Mouse (Mus musculus) hindbrain, postnatal 0 days (tissue): Measurements from ENCODE around the gene Rapgef3. TPM values are rescaled to one million over a fixed set of nuclear protein-coding genes. Genes with fewer than 3 reads are reported as not detected.

Source experiments
- ATAC-seq: fragments of 200-750 bp; cut with Nextera tagmentation; 2 replicates; pipeline ENCODE4 v1.8.0; 2017; ENCODE audit warnings: mild to moderate bottlenecking, moderate TSS enrichment, moderate library complexity
- DNase-seq: peaks from one replicate; pipeline ENCODE4 v3.0.0-alpha.2; 2015; ENCODE audit warnings: low spot score
- H3K27ac ChIP-seq: fragments of 300-500 bp; sonication (generic); 2 replicates; pipeline ENCODE4 v1.5.1; 2014; ENCODE audit warnings: mild to moderate bottlenecking
- H3K27me3 ChIP-seq: fragments of 300-500 bp; sonication (generic); 2 replicates; pipeline ENCODE4 v1.6.1; 2014; ENCODE audit warnings: low read length, mixed read lengths; ENCODE audit not compliant: insufficient read depth
- H3K36me3 ChIP-seq: fragments of 300-500 bp; sonication (generic); 2 replicates; pipeline ENCODE4 v1.6.1; 2014; ENCODE audit warnings: low read length, mixed read lengths; ENCODE audit not compliant: insufficient read depth
- H3K4me1 ChIP-seq: fragments of 300-500 bp; sonication (generic); 2 replicates; pipeline ENCODE4 v1.6.1; 2014; ENCODE audit warnings: antibody characterized with exemption, low read length, mixed read lengths; ENCODE audit not compliant: insufficient read depth
- H3K4me2 ChIP-seq: fragments of 300-500 bp; sonication (generic); 2 replicates; pipeline ENCODE4 v1.6.1; 2014; ENCODE audit warnings: low read depth, mild to moderate bottlenecking, low read length, moderate library complexity, mixed read lengths
- H3K4me3 ChIP-seq: fragments of 300-500 bp; sonication (generic); 2 replicates; pipeline ENCODE4 v1.5.1; 2014; ENCODE audit warnings: low read length
- H3K9ac ChIP-seq: fragments of 300-500 bp; sonication (generic); replicated peaks from 2 replicates; pipeline ENCODE4 v1.6.1; 2014; ENCODE audit warnings: mild to moderate bottlenecking, low read length, moderate library complexity, mixed read lengths
- H3K9me3 ChIP-seq: fragments of 300-500 bp; sonication (generic); 2 replicates; pipeline ENCODE4 v1.6.1; 2016; ENCODE audit warnings: low read length, mixed read lengths
- CTCF ChIP-seq: IDR thresholded peaks from 2 replicates; pipeline ENCODE4 v1.5.1; 2016; ENCODE audit warnings: antibody characterized with exemption, control low read depth, low read depth
- WGBS: fragments of 180-500 bp; shearing (Covaris S2); extraction: QIAGEN DNeasy Blood & Tissue Kit; methylation state at CpG from one replicate; pipeline ENCODE4 v1.1.7; 2014; 5-methylcytosine and 5-hydroxymethylcytosine counted together
- polyA plus RNA-seq: library from polyadenylated mRNA; unstranded; fragments of >200 nt; fragmentation: Nextera tagmentation; extraction: Ambion mirVana; gene quantifications from 2 replicates; pipeline ENCODE4 v1.2.1, GENCODE M21; 2015
- total RNA-seq: library from RNA; depleted of rRNA; stranded (reverse); fragments of >200 nt; gene quantifications from 2 replicates; pipeline ENCODE4 v1.2.3, GENCODE M21; 2014; rRNA removed

Gene Rapgef3
- total and polyA plus RNA-seq, 2 experiments from 2014 or later = 10.3 to 41.9 TPM

DNA sequence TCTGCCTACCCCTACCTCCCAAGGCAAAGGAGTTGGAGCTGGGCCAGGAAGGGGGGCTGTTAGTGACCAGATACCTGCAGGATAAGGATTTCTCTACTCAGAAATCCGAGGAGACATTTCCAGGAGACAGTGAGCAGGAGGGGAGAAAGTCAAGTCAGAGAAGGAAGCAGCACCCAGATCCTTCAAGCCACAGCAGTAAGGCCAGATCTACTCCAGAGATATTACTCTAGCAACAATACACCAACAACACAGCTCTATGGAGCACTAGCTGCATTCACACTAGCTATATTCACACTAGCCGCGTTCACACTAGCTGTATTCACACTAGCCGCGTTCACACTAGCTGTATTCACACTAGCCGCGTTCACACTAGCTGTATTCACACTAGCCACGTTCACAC lies 52.7 kb downstream of the Rapgef3 start:
- Histone ChIP-seq H3K9ac (no peak overlapping the region), H3K4me3 (no peak overlapping the region), H3K9me3 (no peaks in the 10 kb centered on the region), H3K36me3 (no peaks in the 10 kb centered on the region), H3K27me3 (no peaks in the 10 kb centered on the region), H3K4me2 (no peak overlapping the region), H3K4me1 (no peaks in the 10 kb centered on the region), H3K27ac (no peak overlapping the region)
- ATAC-seq = no peak
- no peak for TF ChIP-seq CTCF
- 85% methylated on average over 8 of the region's 8 CpGs for WGBS
- DNase-seq = no peak

DNA sequence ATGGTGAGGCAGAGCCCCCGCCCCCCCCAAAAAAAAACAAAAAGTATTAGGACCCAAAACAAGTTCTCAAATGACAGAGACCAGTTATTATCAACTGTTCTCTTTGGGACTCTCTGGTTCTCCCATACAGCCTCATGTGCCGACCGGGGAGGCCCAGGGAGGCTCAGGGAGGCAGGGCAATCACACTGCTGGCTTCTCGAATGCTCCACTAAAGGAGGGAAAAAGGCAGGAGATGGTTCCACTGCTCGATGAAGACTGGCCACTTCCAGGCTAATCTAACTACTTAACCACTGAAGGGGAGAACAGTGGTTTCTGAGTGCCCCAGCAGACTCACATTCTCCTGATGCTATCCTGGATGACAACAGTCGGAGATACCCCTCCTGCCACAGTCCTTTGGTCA lies 55.2 kb downstream of the Rapgef3 start:
- H3K9me3 ChIP-seq = no peaks in the 10 kb centered on the region
- no peak for DNase-seq
- H3K27ac ChIP-seq = no peak overlapping the region
- H3K4me2 ChIP-seq = no peak overlapping the region
- no peak overlapping the region for H3K9ac ChIP-seq
- H3K4me3 ChIP-seq = no peak overlapping the region
- no peaks in the 10 kb centered on the region for H3K4me1 ChIP-seq
- no peaks in the 10 kb centered on the region for H3K36me3 ChIP-seq
- no peak for TF ChIP-seq CTCF
- H3K27me3 ChIP-seq = no peaks in the 10 kb centered on the region
- no peak for ATAC-seq
- 68% methylated on average over 6 of the region's 6 CpGs for WGBS

DNA sequence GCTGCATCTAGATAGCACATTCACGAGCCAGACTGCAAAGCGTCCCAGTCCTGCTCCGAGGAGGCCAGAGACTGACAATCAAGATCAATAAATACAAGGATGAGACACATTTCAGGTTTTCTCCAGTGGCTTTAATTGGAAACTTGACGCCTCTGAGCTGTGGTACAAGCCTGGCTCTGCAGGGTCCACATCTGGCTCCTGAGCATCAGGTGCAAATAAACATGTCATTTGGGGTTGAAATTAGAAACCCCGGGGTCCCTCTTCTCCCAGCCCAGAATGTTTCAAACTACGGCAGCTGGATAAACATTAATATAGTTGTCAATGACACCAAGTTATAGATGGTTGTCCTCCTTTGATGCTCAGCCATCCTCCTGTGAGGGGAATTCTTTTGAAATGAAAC lies 56.9 kb downstream of the Rapgef3 start:
- H3K9ac ChIP-seq = no peak overlapping the region
- TF ChIP-seq CTCF = no peak
- WGBS = 69% methylated on average over 6 of the region's 6 CpGs
- H3K4me3 ChIP-seq = no peak overlapping the region
- H3K4me2 ChIP-seq = no peak overlapping the region
- no peaks in the 10 kb centered on the region for H3K9me3 ChIP-seq
- ATAC-seq (no peak), DNase-seq (no peak)
- no peaks in the 10 kb centered on the region for H3K27me3 ChIP-seq
- H3K4me1 ChIP-seq = peaks cover 5% of the 10 kb centered on the region; the same call in 1 of the 2 replicates
- no peaks in the 10 kb centered on the region for H3K36me3 ChIP-seq
- H3K27ac ChIP-seq = no peak overlapping the region

DNA sequence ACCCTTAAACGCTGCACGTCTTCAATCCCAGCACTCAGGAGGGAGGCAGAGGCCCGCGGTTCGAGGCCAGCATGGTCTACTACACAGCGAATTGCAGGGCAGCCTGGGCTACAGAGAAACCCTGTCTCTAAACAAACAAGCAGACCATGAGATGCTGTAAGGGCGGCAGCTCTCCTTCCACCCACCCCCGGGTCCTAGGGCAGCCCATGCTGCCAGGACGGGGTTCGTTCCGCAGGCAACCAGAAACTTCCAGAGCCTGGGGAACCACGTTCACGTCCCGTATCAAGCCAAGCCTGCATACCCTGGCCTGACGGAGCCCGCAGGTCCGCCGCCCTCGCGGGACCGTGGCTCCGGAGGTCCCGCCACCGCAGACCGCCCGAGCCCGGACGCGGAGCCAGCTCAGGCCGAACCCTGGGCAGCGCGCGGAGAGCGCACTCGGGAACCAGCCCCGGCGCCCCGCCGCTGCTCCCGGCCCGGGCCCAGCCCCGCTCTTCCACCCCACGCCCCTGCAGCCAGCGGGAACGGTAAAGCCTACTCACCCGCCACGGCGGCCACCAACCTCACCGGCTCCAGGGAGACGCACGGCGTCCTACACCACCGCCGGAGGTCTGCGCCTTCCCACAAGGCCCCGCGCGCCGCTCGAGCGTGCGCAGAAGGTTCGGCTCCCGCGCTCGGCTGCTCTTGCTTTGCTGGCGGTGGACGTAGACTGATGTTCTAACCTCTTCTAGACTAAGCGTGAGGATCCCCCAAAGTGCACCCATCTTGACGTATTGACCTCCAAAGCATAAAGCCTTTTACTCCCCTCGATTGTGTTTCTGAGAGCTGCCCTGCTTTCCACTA lies 62.3 kb downstream of the Rapgef3 start, which contains the start of gene Rpap3:
Gene Rpap3 (minus strand): TSS at position 615 of the 840 bp plus-strand sequence.
- no peaks in the 10 kb centered on the region for H3K9me3 ChIP-seq
- no peaks in the 10 kb centered on the region for H3K27me3 ChIP-seq
- H3K4me1 ChIP-seq = peaks cover 9% of the 10 kb centered on the region; the same call in 1 of the 2 replicates
- no peak for TF ChIP-seq CTCF
- under 1% methylated on average over 67 of the region's 71 CpGs for WGBS
- H3K27ac ChIP-seq = peak within 1 kb of the TSS; percentile 62
- DNase-seq (peak; percentile 92), ATAC-seq (peak; percentile 93)
- peaks cover 18% of the 10 kb centered on the region; the same call in 1 of the 2 replicates for H3K36me3 ChIP-seq
- H3K9ac ChIP-seq = peak within 1 kb of the TSS; percentile 85
- H3K4me3 ChIP-seq = peak within 1 kb of the TSS; percentile 93
- peak within 1 kb of the TSS; percentile 80 for H3K4me2 ChIP-seq

DNA sequence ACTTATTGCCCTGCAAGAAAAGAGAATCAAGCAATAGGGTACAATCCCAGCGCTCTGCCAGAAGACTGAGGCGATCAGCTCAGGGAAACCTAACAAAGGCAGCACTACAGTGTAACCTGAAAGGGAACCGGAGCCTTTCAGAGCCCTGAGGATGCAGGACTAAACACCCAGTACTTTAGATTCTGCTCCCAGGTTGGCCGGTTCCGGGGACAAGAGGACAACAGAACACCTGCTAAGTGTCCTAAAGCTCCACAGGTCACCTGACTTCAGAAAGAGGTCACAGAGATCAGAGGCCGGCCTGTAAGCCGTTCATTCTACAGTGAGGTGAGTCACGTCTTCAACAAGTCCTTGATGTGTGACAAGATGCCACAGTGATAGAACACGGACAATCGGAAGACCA lies 71.2 kb downstream of the Rapgef3 start:
- Histone ChIP-seq H3K9ac (no peak overlapping the region), H3K4me1 (no peaks in the 10 kb centered on the region), H3K27ac (no peak overlapping the region), H3K4me3 (no peak overlapping the region), H3K9me3 (no peaks in the 10 kb centered on the region), H3K4me2 (no peak overlapping the region), H3K27me3 (no peaks in the 10 kb centered on the region), H3K36me3 (peaks cover 49% of the 10 kb centered on the region)
- DNase-seq (no peak), ATAC-seq (no peak)
- 92% methylated on average over 10 of the region's 10 CpGs for WGBS
- TF ChIP-seq CTCF = no peak

Other genes with a start within 250 kb of the Rapgef3 start
- gene Rpap3, start 62.1 kb downstream of the Rapgef3 start, total RNA-seq = 14.1 and 19.2 TPM in 2 replicates
- gene Rpap3, start 62.1 kb downstream of the Rapgef3 start, polyA plus RNA-seq = 38.1 and 41.6 TPM in 2 replicates
- 0.10 TPM in 1 of 2 replicates, not detected in the other for gene Endou, start 36.6 kb downstream of the Rapgef3 start, total RNA-seq
- 0.44 and 0.49 TPM in 2 replicates for gene Endou, start 36.6 kb downstream of the Rapgef3 start, polyA plus RNA-seq
- gene Slc48a1, start 10.5 kb upstream of the Rapgef3 start, total RNA-seq = 84.4 and 89.3 TPM in 2 replicates
- 140 and 152 TPM in 2 replicates for gene Slc48a1, start 10.5 kb upstream of the Rapgef3 start, polyA plus RNA-seq
- 23.6 and 28.6 TPM in 2 replicates for gene Hdac7, start 76.5 kb upstream of the Rapgef3 start, total RNA-seq
- gene Hdac7, start 76.5 kb upstream of the Rapgef3 start, polyA plus RNA-seq = 21.7 and 23.7 TPM in 2 replicates
- gene Vdr, start 142.7 kb upstream of the Rapgef3 start, total RNA-seq = 0.26 and 0.29 TPM in 2 replicates
- gene Vdr, start 142.7 kb upstream of the Rapgef3 start, polyA plus RNA-seq = 0.38 and 0.76 TPM in 2 replicates
- 53.7 and 57.9 TPM in 2 replicates for gene Tmem106c, start 196.2 kb upstream of the Rapgef3 start, total RNA-seq
- gene Tmem106c, start 196.2 kb upstream of the Rapgef3 start, polyA plus RNA-seq = 55.9 and 57.9 TPM in 2 replicates
- gene Col2a1, start 236.7 kb upstream of the Rapgef3 start, total RNA-seq = 19.3 and 28.9 TPM in 2 replicates
- 7.4 and 8.1 TPM in 2 replicates for gene Col2a1, start 236.7 kb upstream of the Rapgef3 start, polyA plus RNA-seq